Mouse (Mus musculus): ENCODE data around the gene Zkscan17.

GRCm38 (mm10) chr11:59524150-59524549 lies 2.4 kb downstream of the Zkscan17 start:
- no peak for TF ChIP-seq POLR2A (IDR thresholded peaks at IDR 0.05; ENCODE audit: insufficient read depth, low read length)
- TF ChIP-seq EP300 (IDR thresholded peaks at IDR 0.05; ENCODE audit: insufficient read depth, low read depth, low read length): no peak
- no peak for TF ChIP-seq CTCF (IDR thresholded peaks at IDR 0.05; ENCODE audit: low read depth, low read length)

Data from ES-Bruce4 (cell line).